In genomic region chr6:124933127-124933526, GRCm38 (mm10) we compare ENCODE assay signal across 11 mouse cellular contexts. TPM values are rescaled to one million over a fixed set of nuclear protein-coding genes. Genes with fewer than 3 reads are reported as not detected.
DNase-seq lines count a peak whose midpoint lies in the region; ATAC-seq and TF ChIP-seq lines count a peak whose summit lies in the region.
"Had no signal": no experiment of that assay in that cellular context is flagged by ENCODE, and none has a peak within 500 bp of the region (broad histone marks: within the 10 kb centered on the region; RNA-seq: fewer than 3 reads in every experiment).

No protein-coding gene starts in this region.

- H3K4me2 ChIP-seq in heart, embryonic 14.5 days (ENCODE audit: low read length) = 0 out of 2 replicates have a peak overlapping the region, but pooled peaks have one; percentile 74
- peak overlapping the region; percentile 92; the same call in 1 of the 2 replicates for H3K4me2 ChIP-seq in neural tube, embryonic 12.5 days (replicated peaks)
- H3K4me2 ChIP-seq in limb, embryonic 14.5 days (replicated peaks; ENCODE audit: low read depth, low read length, severe bottlenecking) = peak overlapping the region; percentile 85; the same call in 1 of the 2 replicates
- no peak overlapping the region for H3K4me2 ChIP-seq in stomach, postnatal 0 days (replicated peaks; ENCODE audit: low read depth)

- H3K27me3 ChIP-seq in heart, embryonic 14.5 days (ENCODE audit: control insufficient read depth, insufficient read depth, low read length) = no peaks in the 10 kb centered on the region
- H3K27me3 ChIP-seq in neural tube, embryonic 12.5 days (replicated peaks) = no peaks in the 10 kb centered on the region
- no peaks in the 10 kb centered on the region for H3K27me3 ChIP-seq in limb, embryonic 14.5 days (ENCODE audit: control insufficient read depth, insufficient read depth, low read length)
- H3K27me3 ChIP-seq in stomach, postnatal 0 days (ENCODE audit: control insufficient read depth, insufficient read depth, low read length) = no peaks in the 10 kb centered on the region

- H3K9me3 ChIP-seq in heart, embryonic 14.5 days (ENCODE audit: control insufficient read depth, low read length) = no peaks in the 10 kb centered on the region
- no peaks in the 10 kb centered on the region for H3K9me3 ChIP-seq in neural tube, embryonic 12.5 days
- H3K9me3 ChIP-seq in limb, embryonic 14.5 days (ENCODE audit: control insufficient read depth, low read length) = no peaks in the 10 kb centered on the region
- H3K9me3 ChIP-seq in stomach, postnatal 0 days (ENCODE audit: control insufficient read depth, low read length) = no peaks in the 10 kb centered on the region

- no peak overlapping the region for H3K27ac ChIP-seq in heart, embryonic 14.5 days (replicated peaks in 1 of 2; ENCODE audit: control insufficient read depth in 1 of 2, insufficient read depth in 1 of 2, low read depth in 2 of 2, low read length in 2 of 2)
- no peak overlapping the region for H3K27ac ChIP-seq in neural tube, embryonic 12.5 days
- H3K27ac ChIP-seq in limb, embryonic 14.5 days (replicated peaks; ENCODE audit: low read depth, low read length) = no peak overlapping the region
- H3K27ac ChIP-seq in stomach, postnatal 0 days (replicated peaks) = no peak overlapping the region

- ATAC-seq in heart, embryonic 14.5 days (ENCODE audit: insufficient number of reproducible peaks, insufficient read depth, low FRiP score, low read depth) = no peak
- ATAC-seq in neural tube, embryonic 12.5 days (ENCODE audit: low FRiP score, low read depth) = no peak
- ATAC-seq in limb, embryonic 14.5 days (ENCODE audit: low FRiP score, low read depth) = no peak
- no peak for ATAC-seq in stomach, postnatal 0 days (ENCODE audit: low FRiP score, low TSS enrichment)
- ATAC-seq in megakaryocyte, adult 5-6 weeks (ENCODE audit: poor library complexity, severe bottlenecking) = no peak

- TF ChIP-seq POLR2A in limb, embryonic 14.5 days (IDR thresholded peaks at IDR 0.05; ENCODE audit: borderline replicate concordance, extremely low read depth, insufficient read depth, insufficient read length) = no peak

- TF ChIP-seq CTCF in stomach, postnatal 0 days (IDR thresholded peaks at IDR 0.05; ENCODE audit: low read depth) = peak; percentile 21; the same call in 1 of the 2 replicates

- no peak overlapping the region for H3K9ac ChIP-seq in heart, embryonic 14.5 days (ENCODE audit: low read length)
- no peak overlapping the region for H3K9ac ChIP-seq in neural tube, embryonic 12.5 days
- no peak overlapping the region for H3K9ac ChIP-seq in limb, embryonic 14.5 days (ENCODE audit: low read depth, low read length, severe bottlenecking)
- no peak overlapping the region for H3K9ac ChIP-seq in stomach, postnatal 0 days (ENCODE audit: low read length)

- DNase-seq in heart, adult 11 months = no peak
- DNase-seq in neural tube, embryonic 10.5 days (ENCODE audit: extremely low spot score, low spot score) = no peak
- no peak for DNase-seq in limb, embryonic 14.5 days (ENCODE audit: low spot score)
- DNase-seq in stomach, postnatal 0 days (ENCODE audit: low spot score) = no peak
- no peak for DNase-seq in layer of hippocampus, postnatal 14 days (ENCODE audit: low spot score in 2 of 2)
- DNase-seq: adrenal gland, postnatal 36 days; cerebellum, adult 8-10 months; lung, adult 2 months had no signal

- 89% methylated on average over 3 of the region's 3 CpGs for WGBS in heart, embryonic 14.5 days
- 89% methylated on average over 3 of the region's 3 CpGs for WGBS in neural tube, embryonic 12.5 days
- whole genome bisulfite sequencing in limb, embryonic 14.5 days = 91% methylated on average over 3 of the region's 3 CpGs
- 77% methylated on average over 3 of the region's 3 CpGs for WGBS in stomach, postnatal 0 days

- peaks cover 6 to 19% of the 10 kb centered on the region in 2 experiments for H3K4me1 ChIP-seq in heart, embryonic 14.5 days (ENCODE audit: control insufficient read depth in 2 of 2, insufficient read depth in 2 of 2, low read length in 2 of 2)
- H3K4me1 ChIP-seq in neural tube, embryonic 12.5 days = peaks cover 20% of the 10 kb centered on the region
- H3K4me1 ChIP-seq in limb, embryonic 14.5 days (ENCODE audit: control insufficient read depth, insufficient read depth, low read length) = peaks cover 16% of the 10 kb centered on the region
- H3K4me1 ChIP-seq in stomach, postnatal 0 days (replicated peaks; ENCODE audit: control insufficient read depth, insufficient read depth) = peaks cover 5% of the 10 kb centered on the region; the same call in 1 of the 2 replicates

- peaks cover 57% of the 10 kb centered on the region for H3K36me3 ChIP-seq in heart, embryonic 14.5 days (ENCODE audit: control insufficient read depth, insufficient read depth, low read length)
- peaks cover 51% of the 10 kb centered on the region for H3K36me3 ChIP-seq in neural tube, embryonic 12.5 days
- peaks cover 58% of the 10 kb centered on the region for H3K36me3 ChIP-seq in limb, embryonic 14.5 days (ENCODE audit: control insufficient read depth, insufficient read depth, low read length)
- H3K36me3 ChIP-seq in stomach, postnatal 0 days (ENCODE audit: control insufficient read depth, insufficient read depth, low read length) = peaks cover 17% of the 10 kb centered on the region

- H3K4me3 ChIP-seq in heart, embryonic 14.5 days (ENCODE audit: control insufficient read depth in 1 of 2, insufficient read depth in 1 of 2, low read depth in 1 of 2, low read length in 2 of 2) = peak overlapping the region in 1 of 2 experiments; percentile 94; a peak in 1 of 4 replicates
- H3K4me3 ChIP-seq in neural tube, embryonic 12.5 days = peak overlapping the region; percentile 5; the same call in 1 of the 2 replicates
- peak overlapping the region; percentile 95; the same call in 1 of the 2 replicates for H3K4me3 ChIP-seq in limb, embryonic 14.5 days (replicated peaks; ENCODE audit: low read length)
- H3K4me3 ChIP-seq in stomach, postnatal 0 days (ENCODE audit: low read depth, low read length) = no peak overlapping the region

- TF ChIP-seq EP300 in stomach, postnatal 0 days (optimal IDR thresholded peaks at IDR 0.05) = no peak

RNA-seq across cellular contexts. Expression of gene Mlf2, which starts 1.9 kb away (rescaled TPM):
- polyA plus RNA-seq in heart, embryonic 14.5 days (2014; fragmentation: Nextera tagmentation; extraction: Ambion mirVana) = 364 and 365 TPM in 2 replicates
- 546 and 556 TPM in 2 replicates for polyA plus RNA-seq in neural tube, embryonic 12.5 days (2016; fragmentation: Nextera tagmentation; extraction: Ambion mirVana)
- 407 and 471 TPM in 2 replicates for polyA plus RNA-seq in limb, embryonic 14.5 days (2012; rRNA removed)
- 355 and 380 TPM in 2 replicates for polyA plus RNA-seq in limb, embryonic 14.5 days (2014; fragmentation: Nextera tagmentation; extraction: Ambion mirVana)
- polyA plus RNA-seq in stomach, postnatal 0 days (2015; fragmentation: Nextera tagmentation; extraction: Ambion mirVana) = 312 and 330 TPM in 2 replicates
- 73.6 and 82.9 TPM in 2 replicates for total RNA-seq in megakaryocyte, adult 5-6 weeks (2015)
- 50.9 and 70.6 TPM in 2 replicates for total RNA-seq in megakaryocyte, adult 5-6 weeks (2017)
- 100 to 1,000 TPM; 681 to 696 TPM for total RNA-seq in layer of hippocampus, postnatal 14 days (2021)

RNA-seq across cellular contexts. Expression of gene Ptms, which starts 13.2 kb away (rescaled TPM):
- 238 and 251 TPM in 2 replicates for polyA plus RNA-seq in heart, embryonic 14.5 days (2014; fragmentation: Nextera tagmentation; extraction: Ambion mirVana)
- 718 and 773 TPM in 2 replicates for polyA plus RNA-seq in neural tube, embryonic 12.5 days (2016; fragmentation: Nextera tagmentation; extraction: Ambion mirVana)
- 1,126 and 1,778 TPM in 2 replicates for polyA plus RNA-seq in limb, embryonic 14.5 days (2012; rRNA removed)
- 306 and 353 TPM in 2 replicates for polyA plus RNA-seq in limb, embryonic 14.5 days (2014; fragmentation: Nextera tagmentation; extraction: Ambion mirVana)
- 260 and 276 TPM in 2 replicates for polyA plus RNA-seq in stomach, postnatal 0 days (2015; fragmentation: Nextera tagmentation; extraction: Ambion mirVana)
- total RNA-seq in megakaryocyte, adult 5-6 weeks (2015) = 129 and 159 TPM in 2 replicates
- total RNA-seq in megakaryocyte, adult 5-6 weeks (2017) = 195 and 207 TPM in 2 replicates
- 1,000 to 10,000 TPM; 1,231 to 1,331 TPM for total RNA-seq in layer of hippocampus, postnatal 14 days (2021)

RNA-seq across cellular contexts. Expression of gene Lag3, which starts 21.6 kb away (rescaled TPM):
- 1.00 and 1.1 TPM in 2 replicates for polyA plus RNA-seq in heart, embryonic 14.5 days (2014; fragmentation: Nextera tagmentation; extraction: Ambion mirVana)
- polyA plus RNA-seq in neural tube, embryonic 12.5 days (2016; fragmentation: Nextera tagmentation; extraction: Ambion mirVana) = 1.8 and 2.2 TPM in 2 replicates
- polyA plus RNA-seq in limb, embryonic 14.5 days (2012; rRNA removed) = 2.3 and 3.2 TPM in 2 replicates
- polyA plus RNA-seq in limb, embryonic 14.5 days (2014; fragmentation: Nextera tagmentation; extraction: Ambion mirVana) = 2.0 and 2.6 TPM in 2 replicates
- 0.93 and 1.4 TPM in 2 replicates for polyA plus RNA-seq in stomach, postnatal 0 days (2015; fragmentation: Nextera tagmentation; extraction: Ambion mirVana)
- 1.2 TPM in 2 replicates for total RNA-seq in megakaryocyte, adult 5-6 weeks (2015)
- 0.44 and 1.4 TPM in 2 replicates for total RNA-seq in megakaryocyte, adult 5-6 weeks (2017)
- 1 to 10 TPM; 2.6 to 3.0 TPM for total RNA-seq in layer of hippocampus, postnatal 14 days (2021)

RNA-seq across cellular contexts. Expression of gene Cops7a, which starts 32.2 kb away (rescaled TPM):
- polyA plus RNA-seq in heart, embryonic 14.5 days (2014; fragmentation: Nextera tagmentation; extraction: Ambion mirVana) = 128 and 135 TPM in 2 replicates
- 91.5 and 99.8 TPM in 2 replicates for polyA plus RNA-seq in neural tube, embryonic 12.5 days (2016; fragmentation: Nextera tagmentation; extraction: Ambion mirVana)
- 215 and 251 TPM in 2 replicates for polyA plus RNA-seq in limb, embryonic 14.5 days (2012; rRNA removed)
- 137 and 144 TPM in 2 replicates for polyA plus RNA-seq in limb, embryonic 14.5 days (2014; fragmentation: Nextera tagmentation; extraction: Ambion mirVana)
- polyA plus RNA-seq in stomach, postnatal 0 days (2015; fragmentation: Nextera tagmentation; extraction: Ambion mirVana) = 114 and 121 TPM in 2 replicates
- 35.4 and 37.2 TPM in 2 replicates for total RNA-seq in megakaryocyte, adult 5-6 weeks (2015)
- total RNA-seq in megakaryocyte, adult 5-6 weeks (2017) = 19.4 and 25.7 TPM in 2 replicates
- 100 to 1,000 TPM; 125 to 128 TPM for total RNA-seq in layer of hippocampus, postnatal 14 days (2021)

RNA-seq across cellular contexts. Expression of gene Cd4, which starts 45.1 kb away (rescaled TPM):
- 0.16 TPM in 1 of 2 replicates, not detected in the other for polyA plus RNA-seq in heart, embryonic 14.5 days (2014; fragmentation: Nextera tagmentation; extraction: Ambion mirVana)
- polyA plus RNA-seq in neural tube, embryonic 12.5 days (2016; fragmentation: Nextera tagmentation; extraction: Ambion mirVana) = 0.06 TPM in 1 of 2 replicates, not detected in the other
- 0.23 and 0.26 TPM in 2 replicates for polyA plus RNA-seq in limb, embryonic 14.5 days (2012; rRNA removed)
- 0.10 and 0.51 TPM in 2 replicates for polyA plus RNA-seq in limb, embryonic 14.5 days (2014; fragmentation: Nextera tagmentation; extraction: Ambion mirVana)
- 0.45 and 0.65 TPM in 2 replicates for polyA plus RNA-seq in stomach, postnatal 0 days (2015; fragmentation: Nextera tagmentation; extraction: Ambion mirVana)
- 0.09 and 0.71 TPM in 2 replicates for total RNA-seq in megakaryocyte, adult 5-6 weeks (2015)
- total RNA-seq in megakaryocyte, adult 5-6 weeks (2017) = 0.20 and 0.37 TPM in 2 replicates
- total RNA-seq in layer of hippocampus, postnatal 14 days (2021) = under 1 TPM; 0.29 to 0.58 TPM
